Mouse (Mus musculus): ENCODE data around the gene Shank2.

DNA sequence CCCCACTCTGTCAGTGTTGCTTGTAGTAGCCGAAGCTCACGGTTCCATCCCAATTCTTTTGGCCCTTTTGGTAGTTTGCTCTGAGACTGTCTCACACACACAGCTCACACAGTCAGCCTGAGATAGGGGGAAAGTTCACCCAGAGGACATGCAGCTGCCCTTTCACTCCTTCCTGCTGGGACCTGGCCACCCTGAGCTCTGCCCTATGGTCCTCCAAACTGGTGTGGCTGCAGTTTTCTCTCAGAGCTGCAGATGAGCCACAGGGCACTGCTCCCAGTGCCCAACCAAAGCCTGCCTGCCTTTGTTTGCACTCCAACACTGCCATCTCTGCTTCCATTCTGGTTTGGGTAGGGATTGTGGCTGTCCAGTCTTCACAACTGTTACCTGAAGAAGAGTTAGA, 388.0 kb downstream of the Shank2 start:
- no peak for TF ChIP-seq JUN (IDR thresholded peaks at IDR 0.05; ENCODE audit: insufficient read depth, low read depth, low read length)
- TF ChIP-seq CTCF (conservative IDR thresholded peaks at IDR 0.05 in 1 of 2, IDR thresholded peaks at IDR 0.05 in 1 of 2; ENCODE audit: low read depth in 2 of 2, low read length in 2 of 2) = no peak
- no peak for TF ChIP-seq MAX (IDR thresholded peaks at IDR 0.05; ENCODE audit: low read length)
